Mouse (Mus musculus) CH12.LX (cell line): ENCODE measurements around the gene Dctpp1. TPM values are rescaled to one million over a fixed set of nuclear protein-coding genes. Genes with fewer than 3 reads are reported as not detected.
A peak's percentile ranks its signal among the peaks of the same experiment; 100 is the strongest.

Experiments used
- DNase-seq: peaks from one replicate; pipeline ENCODE4 v3.0.0-alpha.2; 2013; ENCODE audit errors: extremely low read depth
- H3K27ac ChIP-seq: 2 replicates; pipeline ENCODE4 v1.5.1; 2012; ENCODE audit warnings: low read depth, mild to moderate bottlenecking, control low read depth, moderate library complexity; ENCODE audit not compliant: insufficient read depth
- H3K27me3 ChIP-seq: replicated peaks from 2 replicates; pipeline ENCODE3; 2012; ENCODE audit warnings: inconsistent platforms
- H3K36me3 ChIP-seq, 2 experiments: replicated peaks in 1 of 2; 2 replicates each; pipeline versions ENCODE3 to v1.6.1; 2012; ENCODE audit warnings: inconsistent platforms in 1 of 2, low read length in 1 of 2, mild to moderate bottlenecking in 1 of 2, mixed read lengths in 1 of 2, moderate library complexity in 1 of 2; ENCODE audit not compliant: control insufficient read depth in 1 of 2, insufficient read depth in 1 of 2
- H3K4me1 ChIP-seq, 2 experiments: 2 replicates each; pipeline ENCODE4 v1.6.1; 2012; ENCODE audit warnings: inconsistent platforms in 1 of 2, moderate library complexity in 1 of 2; ENCODE audit not compliant: insufficient read depth in 2 of 2, control insufficient read depth in 1 of 2
- H3K4me2 ChIP-seq: 2 replicates; pipeline ENCODE4 v1.6.1; 2012; ENCODE audit warnings: low read depth, mild to moderate bottlenecking, control low read depth; ENCODE audit not compliant: poor library complexity, insufficient read depth, severe bottlenecking
- H3K4me3 ChIP-seq, 3 experiments: fragments of 150-350 bp in 1 of 3; sonication (generic) in 1 of 3; replicated peaks in 1 of 3; 2 replicates each; pipeline versions ENCODE3 to v1.5.1; 2011 to 2012; ENCODE audit warnings: low read depth in 2 of 3, low read length in 2 of 3, mild to moderate bottlenecking in 2 of 3, moderate library complexity in 2 of 3, control low read depth in 1 of 3, improper control_type of control experiment in 1 of 3, inconsistent platforms in 1 of 3, mixed read lengths in 1 of 3; ENCODE audit not compliant: poor library complexity in 1 of 3
- H3K79me2 ChIP-seq: replicated peaks from 2 replicates; pipeline ENCODE4 v1.6.1; 2012; ENCODE audit warnings: mild to moderate bottlenecking, moderate library complexity; ENCODE audit not compliant: control insufficient read depth, poor library complexity, insufficient read depth, severe bottlenecking; ENCODE audit errors: extremely low read depth
- H3K9ac ChIP-seq: 2 replicates; pipeline ENCODE4 v1.6.1; 2012; ENCODE audit warnings: low read depth, mild to moderate bottlenecking, control low read depth, moderate library complexity; ENCODE audit not compliant: insufficient read depth
- H3K9me3 ChIP-seq: replicated peaks from 2 replicates; pipeline ENCODE3; 2012; ENCODE audit warnings: low read length, inconsistent platforms, mixed read lengths
- BHLHE40 ChIP-seq: IDR thresholded peaks from 2 replicates; pipeline ENCODE4 v1.6.1; 2011; ENCODE audit warnings: mild to moderate bottlenecking, low read depth, low read length, improper control_type of control experiment
- CHD1 ChIP-seq: IDR thresholded peaks from 2 replicates; pipeline ENCODE4 v1.6.1; 2012; ENCODE audit warnings: low read depth, low read length, improper control_type of control experiment, inconsistent platforms
- CHD2 ChIP-seq: IDR thresholded peaks from 2 replicates; pipeline ENCODE4 v1.6.1; 2011; ENCODE audit warnings: low read length, improper control_type of control experiment
- CTCF ChIP-seq, 2 experiments: IDR thresholded peaks in 1 of 2; conservative IDR thresholded peaks in 1 of 2; 2 replicates each; pipeline ENCODE4 v1.5.1; 2011 to 2012; ENCODE audit warnings: low read depth in 2 of 2, low read length in 2 of 2, improper control_type of control experiment in 1 of 2, inconsistent platforms in 1 of 2, mild to moderate bottlenecking in 1 of 2, moderate library complexity in 1 of 2
- ELF1 ChIP-seq: IDR thresholded peaks from 2 replicates; pipeline ENCODE4 v1.6.1; 2014; ENCODE audit warnings: low read depth, mild to moderate bottlenecking, inconsistent platforms, low read length, improper control_type of control experiment
- EP300 ChIP-seq: IDR thresholded peaks from 2 replicates; pipeline ENCODE4 v1.6.1; 2011; ENCODE audit warnings: low read length, improper control_type of control experiment
- ETS1 ChIP-seq: conservative IDR thresholded peaks from 2 replicates; pipeline ENCODE4 v1.6.1; 2012; ENCODE audit warnings: low read depth, mild to moderate bottlenecking, inconsistent platforms, low read length, improper control_type of control experiment, moderate library complexity
- GABPA ChIP-seq: IDR thresholded peaks from 2 replicates; pipeline ENCODE4 v1.6.1; 2012; ENCODE audit warnings: low read depth, low read length, improper control_type of control experiment, inconsistent platforms; ENCODE audit not compliant: insufficient replicate concordance
- HCFC1 ChIP-seq: IDR thresholded peaks from 2 replicates; pipeline ENCODE4 v1.6.1; 2012; ENCODE audit warnings: low read depth, mild to moderate bottlenecking, inconsistent platforms, low read length, improper control_type of control experiment
- IRF4 ChIP-seq: IDR thresholded peaks from 2 replicates; pipeline ENCODE4 v1.6.1; 2014; ENCODE audit warnings: low read depth, mild to moderate bottlenecking, inconsistent platforms, low read length, improper control_type of control experiment
- JUND ChIP-seq: conservative IDR thresholded peaks from 2 replicates; pipeline ENCODE4 v1.6.1; 2011; ENCODE audit warnings: low read depth, low read length, improper control_type of control experiment
- KAT2A ChIP-seq: IDR thresholded peaks from 2 replicates; pipeline ENCODE4 v1.6.1; 2012; ENCODE audit warnings: low read length, improper control_type of control experiment, inconsistent platforms; ENCODE audit not compliant: insufficient replicate concordance
- MAFK ChIP-seq: IDR thresholded peaks from 2 replicates; pipeline ENCODE4 v1.6.1; 2011; ENCODE audit warnings: low read length, improper control_type of control experiment; ENCODE audit not compliant: insufficient replicate concordance
- MAX ChIP-seq: IDR thresholded peaks from 2 replicates; pipeline ENCODE4 v1.6.1; 2011; ENCODE audit warnings: low read length, improper control_type of control experiment
- MEF2A ChIP-seq: IDR thresholded peaks from 2 replicates; pipeline ENCODE4 v1.6.1; 2014; ENCODE audit warnings: low read depth, mild to moderate bottlenecking, inconsistent platforms, low read length, improper control_type of control experiment, borderline replicate concordance
- MYC ChIP-seq: IDR thresholded peaks from 2 replicates; pipeline ENCODE4 v1.6.1; 2011; ENCODE audit warnings: low read depth, mild to moderate bottlenecking, improper control_type of control experiment, low read length
- NELFE ChIP-seq: IDR thresholded peaks from 2 replicates; pipeline ENCODE4 v1.6.1; 2011; ENCODE audit warnings: low read depth, low read length, improper control_type of control experiment
- PAX5 ChIP-seq: IDR thresholded peaks from 2 replicates; pipeline ENCODE4 v1.6.1; 2012; ENCODE audit warnings: low read length, inconsistent platforms, mixed read lengths
- POLR2A ChIP-seq: IDR thresholded peaks from 2 replicates; pipeline ENCODE4 v1.6.1; 2011; ENCODE audit warnings: low read depth, mild to moderate bottlenecking, improper control_type of control experiment, low read length
- POLR2AphosphoS2 ChIP-seq: IDR thresholded peaks from 2 replicates; pipeline ENCODE4 v1.6.1; 2011; ENCODE audit warnings: low read depth, low read length, improper control_type of control experiment
- RAD21 ChIP-seq: IDR thresholded peaks from 2 replicates; pipeline ENCODE4 v1.6.1; 2011; ENCODE audit warnings: low read depth, mild to moderate bottlenecking, low read length, improper control_type of control experiment, moderate library complexity
- SIN3A ChIP-seq: IDR thresholded peaks from 2 replicates; pipeline ENCODE4 v1.6.1; 2012; ENCODE audit warnings: low read length, improper control_type of control experiment, inconsistent platforms
- TBP ChIP-seq: conservative IDR thresholded peaks from 2 replicates; pipeline ENCODE4 v1.6.1; 2011; ENCODE audit warnings: low read depth, low read length, improper control_type of control experiment
- TCF12 ChIP-seq: IDR thresholded peaks from 2 replicates; pipeline ENCODE4 v1.6.1; 2014; ENCODE audit warnings: low read depth, mild to moderate bottlenecking, inconsistent platforms, low read length, improper control_type of control experiment
- UBTF ChIP-seq: IDR thresholded peaks from 2 replicates; pipeline ENCODE4 v1.6.1; 2012; ENCODE audit warnings: low read depth, mild to moderate bottlenecking, inconsistent platforms, low read length, improper control_type of control experiment, moderate library complexity
- USF1 ChIP-seq: IDR thresholded peaks from 2 replicates; pipeline ENCODE4 v1.6.1; 2014; ENCODE audit warnings: low read depth, mild to moderate bottlenecking, inconsistent platforms, low read length, improper control_type of control experiment
- ZC3H11A ChIP-seq: IDR thresholded peaks from 2 replicates; pipeline ENCODE4 v1.6.1; 2012; ENCODE audit warnings: low read depth, mild to moderate bottlenecking, inconsistent platforms, low read length, improper control_type of control experiment
- ZKSCAN1 ChIP-seq: IDR thresholded peaks from 2 replicates; pipeline ENCODE4 v1.6.1; 2012; ENCODE audit warnings: low read depth, inconsistent platforms, low read length, improper control_type of control experiment, borderline replicate concordance
- ZMIZ1 ChIP-seq: IDR thresholded peaks from 2 replicates; pipeline ENCODE4 v1.6.1; 2012; ENCODE audit warnings: low read depth, mild to moderate bottlenecking, inconsistent platforms, low read length, improper control_type of control experiment
- ZNF384 ChIP-seq: IDR thresholded peaks from 2 replicates; pipeline ENCODE4 v1.6.1; 2012; ENCODE audit warnings: low read depth, low read length, improper control_type of control experiment, inconsistent platforms
- dilution Hi-C: fragments of 300-500 bp; cut with MboI; formaldehyde crosslinking; loops from 2 replicates; pipeline ENCODE4 v1.14.3; 2020; ENCODE audit warnings: low sequenced_read_pairs; ENCODE audit not compliant: extremely low pct_unique_long_range_greater_than_20kb, extremely low pct_ligation_motif_present
- in situ Hi-C: fragments of 300-500 bp; cut with MboI; formaldehyde crosslinking; loops from 3 replicates; pipeline ENCODE4 v1.14.3; 2019; ENCODE audit warnings: low sequenced_read_pairs, low pct_ligation_motif_present, low pct_unique_long_range_greater_than_20kb, mixed read lengths
- polyA plus RNA-seq: library from polyadenylated mRNA; unstranded; fragments of >175 nt; gene quantifications from 2 replicates; pipeline ENCODE4 v1.2.1, GENCODE M21; 2012; ENCODE audit warnings: low read depth; ENCODE audit not compliant: insufficient read length
- total RNA-seq, 2 experiments: library from RNA; depleted of rRNA; stranded (reverse); fragments of 300-350 nt in 1 of 2; fragments of >200 nt in 1 of 2; gene quantifications; 2 replicates each; pipeline ENCODE4 v1.2.3; 2012 to 2014

The Dctpp1 gene
- total and polyA plus RNA-seq, 3 experiments = 197 to 296 (median 221) TPM

DNA sequence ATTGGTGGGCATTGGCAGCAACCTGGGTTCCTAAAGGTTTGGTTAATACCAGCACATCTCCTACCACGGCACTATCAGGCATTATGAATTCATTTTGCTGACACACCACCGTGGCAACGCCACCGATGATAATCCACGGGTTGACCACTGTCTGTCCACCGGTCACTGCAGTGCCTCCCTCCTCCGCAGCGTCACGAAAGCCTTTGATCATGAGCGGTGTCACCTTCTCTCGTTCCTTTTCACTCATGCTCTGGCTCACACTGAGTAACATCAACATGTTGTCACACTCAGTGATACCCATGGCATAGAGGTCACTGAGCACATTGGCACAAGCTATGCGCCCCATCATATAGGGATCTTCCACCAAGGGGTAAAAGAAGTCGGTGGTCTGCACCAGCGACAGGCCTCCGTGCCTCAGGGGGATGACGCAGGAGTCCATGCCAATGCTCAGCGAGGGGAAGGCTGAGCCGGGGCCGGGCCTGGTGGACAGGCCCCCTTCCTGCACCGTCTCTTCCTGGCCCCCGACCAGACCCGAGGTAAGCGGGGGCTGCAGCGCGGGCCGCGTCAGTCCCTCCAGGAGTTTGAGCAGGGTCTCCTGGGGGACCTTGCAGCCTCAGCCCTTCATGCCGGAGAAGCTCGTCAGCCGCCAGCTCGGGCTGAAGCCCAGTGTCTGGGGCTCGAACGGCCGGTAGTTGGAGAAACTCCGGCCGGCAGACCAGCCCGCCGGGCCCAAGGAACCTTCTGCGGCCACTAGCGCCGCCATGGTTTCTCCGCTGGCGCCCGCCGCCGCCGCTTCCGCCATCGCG lies 12.8 kb upstream of the Dctpp1 start:
- TF ChIP-seq ZC3H11A (no peak), EP300 (no peak), SIN3A (peak; percentile 58; the same call in 1 of the 2 replicates), HCFC1 (no peak; the same call in none of the 2 replicates), MAX (peak; percentile 41), CHD2 (no peak), UBTF (no peak), BHLHE40 (no peak), TBP (0 out of 2 replicates have a peak, but pooled peaks have one; percentile 1), CHD1 (peak; percentile 78), POLR2A (no peak), MYC (0 out of 2 replicates have a peak, but pooled peaks have one; percentile 31)
- Histone ChIP-seq H3K4me2 (peak overlapping the region; percentile 79), H3K36me3 (peaks cover 17 to 42% of the 10 kb centered on the region in 2 experiments), H3K27ac (peak overlapping the region; percentile 78), H3K27me3 (no peaks in the 10 kb centered on the region), H3K4me1 (peaks cover 17 to 54% of the 10 kb centered on the region in 2 experiments), H3K79me2 (peaks cover 33% of the 10 kb centered on the region), H3K9ac (peak overlapping the region; percentile 93), H3K9me3 (peaks cover 10% of the 10 kb centered on the region), H3K4me3 (peak overlapping the region; percentile 85 to 98 (median 98))
- no peak for DNase-seq
- dilution Hi-C loops = no loop called here
- in situ Hi-C loops = no loop called here

DNA sequence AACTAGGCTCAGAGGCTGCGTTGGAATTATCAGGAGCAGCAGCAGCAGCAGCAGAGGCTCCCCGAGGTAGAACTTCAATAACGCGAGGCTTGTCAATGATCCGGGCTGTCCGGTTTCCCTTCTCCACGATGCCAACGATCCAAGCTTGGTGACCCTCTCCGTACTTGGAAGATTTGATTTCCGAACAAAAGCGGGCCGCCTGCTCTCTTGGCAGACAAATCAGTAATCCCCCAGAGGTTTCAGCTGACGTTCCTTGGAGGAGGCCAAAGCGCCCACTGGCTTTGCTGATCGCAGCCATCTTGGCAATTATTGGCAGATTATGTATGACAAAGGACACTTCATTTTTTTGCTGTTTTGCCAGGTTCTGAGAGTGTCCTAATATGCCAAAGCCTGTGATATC lies 12.1 kb upstream of the Dctpp1 start:
- Histone ChIP-seq H3K4me1 (peaks cover 12 to 47% of the 10 kb centered on the region in 2 experiments; a peak in 3 of 4 replicates), H3K79me2 (peaks cover 33% of the 10 kb centered on the region), H3K36me3 (peaks cover 17 to 44% of the 10 kb centered on the region in 2 experiments), H3K27me3 (no peaks in the 10 kb centered on the region), H3K9ac (peak overlapping the region; percentile 93), H3K9me3 (peaks cover 13% of the 10 kb centered on the region), H3K27ac (no peak overlapping the region), H3K4me2 (peak overlapping the region; percentile 79), H3K4me3 (peak overlapping the region; percentile 85 to 98 (median 98))
- dilution Hi-C loops = no loop called here
- no peak for DNase-seq
- in situ Hi-C loops = no loop called here
- TF ChIP-seq NELFE (no peak), SIN3A (no peak; the same call in 1 of the 2 replicates), ZC3H11A (no peak), EP300 (no peak), ZNF384 (no peak), BHLHE40 (no peak), POLR2AphosphoS2 (no peak; the same call in none of the 2 replicates), POLR2A (peak; percentile 44), ETS1 (no peak), CTCF (conservative IDR thresholded peaks at IDR 0.05 in 1 of 2, IDR thresholded peaks at IDR 0.05 in 1 of 2; ENCODE audit: low read depth in 2 of 2, low read length in 2 of 2) (no peak), TCF12 (no peak), USF1 (no peak), JUND (no peak), KAT2A (no peak), TBP (no peak), CHD1 (peak; percentile 19; the same call in 1 of the 2 replicates), ZKSCAN1 (no peak), IRF4 (0 out of 2 replicates have a peak, but pooled peaks have one; percentile 21), ELF1 (peak; percentile 8; the same call in 1 of the 2 replicates), MEF2A (no peak), RAD21 (no peak), ZMIZ1 (no peak), MAFK (no peak), MYC (no peak), GABPA (no peak), MAX (no peak), PAX5 (no peak)
